Mouse (Mus musculus) gastrocnemius, postnatal 36 days (tissue): ENCODE measurements at regions not wholly inside any gene's neighbourhood (a gene's known extent, or its start where the extent isn't known, plus 50 kb on each side); places are given as distances from the start of the nearest gene placed in this dataset.

Experiments used
- DNase-seq, 2 experiments: peaks; one replicate each; pipeline ENCODE4 v3.0.0; 2022
- intact Hi-C: fragments of 180-260 bp; cut with DNase I; formaldehyde crosslinking; loops from one replicate; pipeline ENCODE4 v1.15.1; 2025
- microRNA-seq, 2 experiments: library from miRNA; unstranded; fragments of <30 nt; microRNA quantifications; one replicate each; pipeline ENCODE4 v1.2.0; 2021

GRCm38 (mm10) chr9:122695724-122696123, 51.4 kb upstream of the Topaz1 start:
- intact Hi-C loops = no loop called here
- DNase-seq = no peak

Small RNA genes in the stretch of these regions (microRNA-seq; reads per million reads assigned to microRNA genes)
- 71.3 to 241 reads per million in 2 experiments for gene Mir138-1
